Mouse (Mus musculus): ENCODE measurements at regions not wholly inside any gene's neighbourhood (a gene's known extent, or its start where the extent isn't known, plus 50 kb on each side); places are given as distances from the start of the nearest gene placed in this dataset.

- no peak for TF ChIP-seq CTCF (IDR thresholded peaks at IDR 0.05; ENCODE audit: insufficient read depth, low read length)
- TF ChIP-seq POLR2A (IDR thresholded peaks at IDR 0.05; ENCODE audit: borderline replicate concordance, extremely low read depth, low read depth, low read length) = no peak
Measured at GRCm38 (mm10) chr1:189978244-189978643, 56.1 kb upstream of the Smyd2 start.
